Mouse (Mus musculus) heart, embryonic 16.5 days (tissue): ENCODE measurements around the gene Zhx3. TPM values are rescaled to one million over a fixed set of nuclear protein-coding genes. Genes with fewer than 3 reads are reported as not detected.
A peak's percentile ranks its signal among the peaks of the same experiment; 100 is the strongest.

ENCODE experiments used
- ATAC-seq: fragments of 200-750 bp; cut with Nextera tagmentation; replicated peaks from 2 replicates; pipeline ENCODE4 v1.8.0; 2017; ENCODE audit warnings: moderate number of reproducible peaks; ENCODE audit not compliant: insufficient read depth, low FRiP score; ENCODE audit errors: extremely low read depth
- H3K27ac ChIP-seq: fragments of 300-500 bp; sonication (generic); 2 replicates; pipeline ENCODE4 v1.5.1; 2014; ENCODE audit warnings: mild to moderate bottlenecking, low read length, control low read depth, moderate library complexity
- H3K27me3 ChIP-seq: fragments of 300-500 bp; sonication (generic); 2 replicates; pipeline ENCODE4 v1.6.1; 2014; ENCODE audit warnings: low read length, mixed read lengths; ENCODE audit not compliant: control insufficient read depth, insufficient read depth
- H3K36me3 ChIP-seq: fragments of 300-500 bp; sonication (generic); 2 replicates; pipeline ENCODE4 v1.6.1; 2014; ENCODE audit not compliant: control insufficient read depth, insufficient read depth
- H3K4me1 ChIP-seq: fragments of 300-500 bp; sonication (generic); 2 replicates; pipeline ENCODE4 v1.6.1; 2014; ENCODE audit warnings: low read length, mixed read lengths; ENCODE audit not compliant: control insufficient read depth, insufficient read depth
- H3K4me2 ChIP-seq: fragments of 300-500 bp; sonication (generic); 2 replicates; pipeline ENCODE4 v1.6.1; 2014; ENCODE audit warnings: low read depth, mild to moderate bottlenecking, control low read depth, low read length
- H3K4me3 ChIP-seq: fragments of 300-500 bp; sonication (generic); 2 replicates; pipeline ENCODE4 v1.5.1; 2014; ENCODE audit warnings: mild to moderate bottlenecking, control low read depth, low read length
- H3K9ac ChIP-seq: fragments of 300-500 bp; sonication (generic); 2 replicates; pipeline ENCODE4 v1.6.1; 2014; ENCODE audit warnings: low read length, control low read depth
- H3K9me3 ChIP-seq: fragments of 300-500 bp; sonication (generic); replicated peaks from 2 replicates; pipeline ENCODE4 v1.6.1; 2016; ENCODE audit warnings: low read length; ENCODE audit not compliant: control insufficient read depth
- WGBS: fragments of 180-500 bp; shearing (Covaris S2); extraction: QIAGEN DNeasy Blood & Tissue Kit; methylation state at CpG from one replicate; pipeline ENCODE4 v1.1.7; 2014; 5-methylcytosine and 5-hydroxymethylcytosine counted together
- polyA plus RNA-seq: library from polyadenylated mRNA; unstranded; fragments of >200 nt; fragmentation: Nextera tagmentation; extraction: Ambion mirVana; gene quantifications from 2 replicates; pipeline ENCODE4 v1.2.1, GENCODE M21; 2015

Gene Zhx3
- polyA plus RNA-seq, 1 experiment from 2014 or later = 6.8 TPM

GRCm38 (mm10) chr2:160702824-160703223 is 170.0 kb downstream of the Zhx3 start:
- no peak overlapping the region for H3K4me2 ChIP-seq
- H3K36me3 ChIP-seq = peaks cover 36% of the 10 kb centered on the region
- no peak for ATAC-seq
- H3K4me3 ChIP-seq = no peak overlapping the region
- no peak overlapping the region for H3K27ac ChIP-seq
- H3K4me1 ChIP-seq = peaks cover 17% of the 10 kb centered on the region
- no peaks in the 10 kb centered on the region for H3K9me3 ChIP-seq
- no peaks in the 10 kb centered on the region for H3K27me3 ChIP-seq
- no peak overlapping the region for H3K9ac ChIP-seq

DNA sequence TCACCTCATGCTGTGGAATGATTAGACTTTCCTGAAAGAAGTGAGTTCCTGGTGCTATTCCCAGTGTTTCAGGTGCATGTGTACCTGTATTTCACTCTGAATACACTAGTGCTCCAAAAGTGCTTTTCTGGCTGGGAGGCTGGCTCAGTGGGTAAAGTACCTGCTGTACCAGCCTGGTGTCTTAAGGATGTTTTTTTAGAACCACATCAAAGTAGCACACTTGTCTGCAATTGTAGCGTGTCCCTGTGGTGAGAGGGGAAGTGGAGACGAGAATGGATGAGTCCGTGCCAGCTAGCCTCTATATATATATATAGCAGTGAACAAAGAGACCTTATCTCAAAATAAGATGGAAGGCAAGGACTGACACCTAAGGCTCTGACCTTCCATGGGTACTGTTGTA is 171.2 kb downstream of the Zhx3 start:
- Histone ChIP-seq H3K27ac (no peak overlapping the region), H3K4me2 (no peak overlapping the region), H3K27me3 (no peaks in the 10 kb centered on the region), H3K9me3 (no peaks in the 10 kb centered on the region), H3K9ac (no peak overlapping the region), H3K4me1 (peaks cover 17% of the 10 kb centered on the region), H3K36me3 (peaks cover 30% of the 10 kb centered on the region), H3K4me3 (no peak overlapping the region)
- no peak; the same call in 1 of the 2 replicates for ATAC-seq
- 33% methylated on average over 3 of the region's 3 CpGs for WGBS

GRCm38 (mm10) chr2:160700271-160700670 is 172.5 kb downstream of the Zhx3 start:
- Histone ChIP-seq H3K4me3 (no peak overlapping the region), H3K36me3 (peaks cover 25% of the 10 kb centered on the region), H3K4me1 (peaks cover 17% of the 10 kb centered on the region), H3K9ac (no peak overlapping the region), H3K27me3 (no peaks in the 10 kb centered on the region), H3K27ac (peak overlapping the region; percentile 72), H3K9me3 (no peaks in the 10 kb centered on the region), H3K4me2 (0 out of 2 replicates have a peak overlapping the region, but pooled peaks have one; percentile 21)
- WGBS = 21% methylated on average over 5 of the region's 5 CpGs
- peak; percentile 89 for ATAC-seq

Other genes starting within 250 kb of the Zhx3 start
- 44.3 and 48.7 TPM in 2 replicates for gene Top1, start 227.1 kb downstream of the Zhx3 start, polyA plus RNA-seq
- gene Plcg1, start 141.7 kb downstream of the Zhx3 start, polyA plus RNA-seq = 26.4 and 32.0 TPM in 2 replicates
- 0.94 and 1.1 TPM in 2 replicates for gene Lpin3, start 7.7 kb upstream of the Zhx3 start, polyA plus RNA-seq
- 1.5 and 1.7 TPM in 2 replicates for gene Emilin3, start 39.3 kb upstream of the Zhx3 start, polyA plus RNA-seq
- 18.4 and 18.8 TPM in 2 replicates for gene Chd6, start 236.1 kb upstream of the Zhx3 start, polyA plus RNA-seq